Mouse (Mus musculus): ENCODE data around the gene Gm20920.
"Not testable (repeated sequence)": the region's sequence is repeated elsewhere in the genome, so short reads cannot be mapped to it uniquely, and the experiment has no call there.

Gm20920 gene

DNA sequence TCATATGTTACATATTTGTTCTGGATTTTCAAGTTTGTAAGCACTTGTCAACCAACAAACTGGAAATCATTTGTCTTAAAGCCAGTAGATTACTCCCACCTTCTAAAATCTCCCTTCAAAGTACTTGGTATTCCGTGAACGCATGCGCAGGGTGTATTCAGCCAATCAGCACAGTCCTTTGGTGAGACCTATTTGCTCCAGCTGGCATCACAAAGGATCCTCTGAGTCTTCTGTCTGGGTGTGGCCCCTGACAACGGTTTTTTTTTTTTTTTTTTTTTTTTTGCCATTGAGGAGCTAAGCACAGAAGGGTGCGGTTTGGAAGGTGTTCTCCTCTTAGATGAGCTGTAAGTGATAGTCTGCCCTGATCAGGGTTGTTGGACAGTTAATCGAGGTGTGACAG, at the start of gene Gm20920:
Gene Gm20920 (plus strand): TSS at position 301 of the 400 bp plus-strand sequence.
- not testable (repeated sequence) for DNase-seq

All from right cerebral cortex, postnatal 14 days (tissue).